Mouse (Mus musculus) lung, adult 2 months (tissue): ENCODE measurements at regions not wholly inside any gene's neighbourhood (a gene's known extent, or its start where the extent isn't known, plus 50 kb on each side); places are given as distances from the start of the nearest gene placed in this dataset.

Experiments used
- CTCF ChIP-seq: fragments of 200-500 bp; IDR thresholded peaks from 2 replicates; pipeline ENCODE4 v1.5.1; 2011; ENCODE audit warnings: mild to moderate bottlenecking, low read length, control low read depth; ENCODE audit not compliant: insufficient read depth
- POLR2A ChIP-seq: fragments of 200-500 bp; IDR thresholded peaks from 2 replicates; pipeline ENCODE4 v1.6.1; 2011; ENCODE audit warnings: low read depth, mild to moderate bottlenecking, control low read depth, low read length, borderline replicate concordance; ENCODE audit errors: extremely low read depth

- TF ChIP-seq POLR2A (no peak), CTCF (no peak)
Observed at GRCm38 (mm10) chr12:15698042-15698771, 118.5 kb downstream of the Trib2 start.
